Mouse (Mus musculus): ENCODE results near the gene Ifi208. TPM values are rescaled to one million over a fixed set of nuclear protein-coding genes. Genes with fewer than 3 reads are reported as not detected.
"Not testable (repeated sequence)": the region's sequence is repeated elsewhere in the genome, so short reads cannot be mapped to it uniquely, and the experiment has no call there.

Gene Ifi208
- total RNA-seq (2015; ENCODE audit: low replicate concordance) (0.42 TPM in 1 of 2 replicates, not detected in the other), total RNA-seq (2017; ENCODE audit: low replicate concordance) (0.17 and 2.0 TPM in 2 replicates)

DNA sequence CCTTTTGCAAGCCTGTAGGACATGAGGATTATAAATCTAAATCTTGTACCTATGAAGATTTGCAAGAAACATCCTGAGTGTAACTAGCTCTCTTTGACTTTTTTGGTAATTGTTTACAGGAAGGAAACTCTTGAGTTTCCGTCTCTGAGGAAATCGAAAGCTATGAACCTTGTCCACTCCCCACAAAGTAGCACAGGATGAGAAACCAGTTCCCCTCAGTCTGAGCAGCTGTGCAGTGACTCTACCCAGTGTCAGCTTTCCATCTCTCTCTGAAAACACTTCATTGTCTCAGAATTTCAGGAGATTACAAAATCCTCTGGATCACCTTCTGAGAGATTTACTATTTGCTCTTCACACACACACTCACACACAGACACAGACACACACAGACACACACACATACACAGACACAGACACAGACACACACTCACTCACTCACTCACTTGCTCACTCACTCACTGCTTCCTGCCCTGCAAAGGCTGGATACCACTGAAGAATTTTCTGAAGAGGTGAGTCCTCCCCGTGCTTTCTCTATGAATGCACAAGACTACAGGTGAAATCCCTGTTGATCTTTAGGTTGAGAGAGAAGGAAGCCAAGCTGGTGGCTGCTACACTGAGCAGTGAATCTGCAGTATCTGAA, at the start of gene Ifi208:
Gene Ifi208, plus strand, starts transcription at position 218 of the 640 bp plus-strand sequence.
- not testable (repeated sequence) for ATAC-seq (replicated peaks; ENCODE audit: low FRiP score, poor library complexity, severe bottlenecking)

DNA sequence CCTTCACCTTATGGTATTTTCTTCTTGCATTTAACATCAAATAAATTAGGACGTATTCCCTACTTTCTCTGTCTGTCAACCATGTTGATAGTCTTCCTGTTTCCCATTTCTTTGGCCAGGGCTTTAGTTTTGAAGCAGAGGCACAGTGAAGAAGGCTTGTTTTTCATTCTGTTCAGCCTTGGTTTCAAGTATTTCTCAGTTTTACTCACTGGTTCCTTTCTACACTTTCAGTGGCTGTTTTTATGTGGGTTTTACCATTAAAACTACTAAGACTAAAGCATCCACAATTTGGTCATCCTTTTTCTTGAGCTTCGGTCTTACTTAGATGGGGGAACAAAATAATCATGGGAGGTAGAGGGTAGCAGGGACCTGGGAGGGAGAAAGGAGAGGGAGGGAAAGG, 49.4 kb upstream of the Ifi208 start:
- ATAC-seq (replicated peaks; ENCODE audit: low FRiP score, poor library complexity, severe bottlenecking): no peak

DNA sequence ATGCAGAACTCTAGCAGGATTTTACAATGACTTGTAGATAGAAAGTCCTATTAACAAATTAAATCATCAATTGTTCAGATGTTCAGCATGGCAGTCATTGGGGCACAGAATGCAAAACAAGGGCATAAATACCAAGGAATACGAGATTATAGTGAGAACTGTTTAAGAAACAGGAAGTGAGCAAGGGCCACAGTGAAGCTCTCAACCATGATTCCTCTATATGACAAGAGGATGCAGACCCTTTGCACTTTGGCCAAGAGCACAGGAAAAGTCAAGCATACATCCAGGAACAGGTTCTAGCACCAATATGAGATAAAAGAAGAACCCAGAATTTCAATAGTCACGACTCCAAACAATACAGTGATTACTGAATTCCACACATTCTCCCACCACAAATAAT, 46.8 kb upstream of the Ifi208 start:
- ATAC-seq (replicated peaks; ENCODE audit: low FRiP score, poor library complexity, severe bottlenecking): no peak

DNA sequence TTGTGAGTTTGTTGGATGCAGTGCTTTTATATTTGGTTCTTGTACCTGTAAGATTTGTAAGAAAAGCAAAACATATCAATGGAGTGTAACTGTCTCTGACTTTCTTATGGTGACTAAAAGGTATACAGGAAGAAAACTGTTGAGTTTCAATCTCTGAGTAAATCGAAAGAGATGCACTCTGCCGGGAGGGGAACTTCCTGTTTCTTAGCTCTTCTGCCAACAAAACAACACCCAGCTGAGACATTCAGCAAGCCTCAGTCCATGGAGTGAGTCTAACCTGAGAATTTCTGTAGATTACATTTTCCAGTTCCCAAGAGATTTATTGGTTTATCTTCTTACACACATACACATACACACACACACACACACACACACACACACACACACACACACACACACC, 42.9 kb upstream of the Ifi208 start, which contains the start of gene Ifi209:
Gene Ifi209, plus strand, starts transcription at position 296 of the 400 bp plus-strand sequence.
- ATAC-seq (replicated peaks; ENCODE audit: low FRiP score, poor library complexity, severe bottlenecking): not testable (repeated sequence)

DNA sequence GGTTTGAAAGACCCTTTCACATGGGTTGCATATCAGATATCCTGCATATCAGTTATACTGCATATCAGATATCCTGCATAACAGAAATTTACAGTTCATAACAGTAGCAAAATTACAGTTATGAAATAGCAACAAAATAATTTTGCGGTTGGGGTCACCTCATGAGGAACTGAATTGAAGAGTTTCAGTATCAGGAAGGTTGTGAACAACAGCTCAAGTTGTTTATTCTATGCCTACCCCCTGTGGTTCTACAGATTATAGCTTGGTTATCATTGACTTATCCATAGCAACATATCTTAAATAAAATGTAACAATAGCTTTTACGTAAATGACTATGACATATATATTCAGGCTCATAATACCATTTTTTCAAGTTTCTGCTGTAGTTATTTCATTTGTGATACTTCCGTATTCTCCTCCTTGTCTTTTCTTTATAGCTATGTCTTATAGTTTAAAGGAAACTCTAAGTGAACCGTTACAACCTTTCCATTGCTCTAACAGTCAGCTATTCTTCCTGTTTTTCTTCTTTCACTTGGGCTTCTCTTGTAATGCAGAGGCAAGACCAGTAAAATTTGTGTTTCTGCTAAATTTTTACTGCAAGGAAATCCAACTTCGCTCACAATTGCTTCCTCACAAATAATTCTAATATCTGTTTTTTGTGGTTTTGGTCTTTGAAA, 39.4 kb upstream of the Ifi208 start:
- no peak for ATAC-seq (replicated peaks; ENCODE audit: low FRiP score, poor library complexity, severe bottlenecking)

DNA sequence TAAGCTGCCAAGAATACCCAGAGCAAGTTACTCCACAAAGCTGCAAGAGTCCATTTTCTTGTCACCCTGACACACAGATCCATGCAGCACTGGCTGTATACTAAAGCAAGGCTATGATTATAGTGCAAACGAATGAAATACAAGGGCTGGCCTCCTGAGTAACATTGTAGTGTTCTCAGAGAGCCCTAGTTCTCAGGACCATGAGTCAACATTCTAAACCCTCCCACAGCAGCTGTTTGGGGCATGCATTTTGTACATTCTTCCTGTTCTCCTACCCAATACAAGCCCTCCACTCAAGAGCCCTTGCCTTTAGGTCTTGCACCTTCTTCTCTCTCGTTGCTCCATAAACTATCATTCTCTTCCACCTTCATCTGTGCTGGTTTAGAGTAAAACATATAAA, 28.1 kb upstream of the Ifi208 start:
- no peak for ATAC-seq (replicated peaks; ENCODE audit: low FRiP score, poor library complexity, severe bottlenecking)

DNA sequence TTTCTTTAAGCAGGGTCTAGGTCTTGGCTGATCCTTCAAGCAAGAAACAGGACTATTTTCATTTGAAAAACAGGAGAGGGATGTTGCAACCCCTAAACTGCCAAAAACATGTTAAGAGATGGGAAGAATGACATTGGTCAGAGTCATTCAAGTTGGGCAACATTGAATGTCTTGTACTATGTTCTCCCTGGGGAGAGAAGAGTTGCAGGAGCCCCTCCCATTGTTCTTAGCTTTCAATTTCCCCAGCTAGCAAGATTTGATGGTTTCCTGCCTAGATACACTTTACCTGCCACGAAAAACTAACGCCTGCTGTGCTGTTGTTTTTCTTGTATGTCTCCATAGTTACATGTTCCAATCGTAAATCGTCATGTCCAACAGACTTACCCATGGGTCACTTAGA, 15.5 kb upstream of the Ifi208 start:
- ATAC-seq (replicated peaks; ENCODE audit: low FRiP score, poor library complexity, severe bottlenecking): no peak

DNA sequence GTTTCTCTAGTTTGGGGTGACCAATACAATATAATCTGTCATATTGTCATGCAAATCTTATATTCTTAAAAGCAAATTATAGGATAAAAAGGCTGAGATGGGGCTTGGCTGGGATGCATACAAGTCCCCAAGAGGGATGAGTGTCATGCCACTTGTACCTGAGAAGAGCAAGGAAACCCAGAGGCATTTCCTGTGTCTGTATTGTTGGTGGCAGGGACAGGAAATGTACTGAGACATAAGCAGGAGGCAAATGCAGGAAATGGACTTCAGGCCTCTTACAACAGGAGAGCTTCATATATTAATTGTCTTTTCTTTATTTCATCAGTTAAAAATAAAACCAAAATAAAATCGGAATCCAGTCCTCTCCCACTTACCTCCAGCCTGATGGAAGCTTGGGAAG, 5.1 kb downstream of the Ifi208 start:
- not testable (repeated sequence) for ATAC-seq (replicated peaks; ENCODE audit: low FRiP score, poor library complexity, severe bottlenecking)

DNA sequence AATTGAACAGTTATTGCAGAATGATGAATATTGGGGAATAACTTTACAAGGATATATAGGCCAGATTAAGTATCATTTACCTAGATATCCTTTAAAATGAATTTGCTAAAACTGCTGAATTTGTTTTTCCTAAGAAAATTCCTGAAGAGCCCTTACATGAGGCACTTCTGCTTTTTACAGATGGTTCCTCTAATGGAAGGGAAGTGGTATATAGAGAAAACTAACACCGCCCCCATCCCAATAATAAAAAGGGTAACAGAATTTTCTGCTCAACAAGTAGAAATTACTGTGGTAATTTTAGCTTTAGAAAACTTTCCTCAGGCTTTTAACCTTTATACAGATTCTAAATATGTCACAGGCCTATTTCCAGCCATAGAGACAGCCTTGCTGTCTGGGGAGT, 20.8 kb downstream of the Ifi208 start:
- no peak for ATAC-seq (replicated peaks; ENCODE audit: low FRiP score, poor library complexity, severe bottlenecking)

DNA sequence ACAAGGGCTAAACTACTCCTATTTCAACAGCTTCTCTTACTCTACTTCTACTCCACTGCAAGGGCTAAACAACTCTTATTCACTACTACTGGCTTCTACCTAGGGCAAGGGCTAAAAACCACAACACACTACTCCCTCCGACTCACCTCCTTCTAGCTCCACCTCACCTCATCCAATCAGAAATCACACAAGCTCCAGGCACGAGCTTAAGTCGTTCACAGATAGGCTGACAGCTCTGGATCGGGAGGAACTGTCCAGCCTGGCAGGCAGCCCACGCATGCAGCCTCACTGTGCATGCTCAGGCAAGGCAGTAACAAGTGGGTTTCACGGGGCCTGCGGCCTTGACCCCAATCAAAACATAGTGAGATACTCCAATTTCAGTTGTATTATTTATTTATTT, 59.7 kb downstream of the Ifi208 start:
- ATAC-seq (replicated peaks; ENCODE audit: low FRiP score, poor library complexity, severe bottlenecking): no peak

DNA sequence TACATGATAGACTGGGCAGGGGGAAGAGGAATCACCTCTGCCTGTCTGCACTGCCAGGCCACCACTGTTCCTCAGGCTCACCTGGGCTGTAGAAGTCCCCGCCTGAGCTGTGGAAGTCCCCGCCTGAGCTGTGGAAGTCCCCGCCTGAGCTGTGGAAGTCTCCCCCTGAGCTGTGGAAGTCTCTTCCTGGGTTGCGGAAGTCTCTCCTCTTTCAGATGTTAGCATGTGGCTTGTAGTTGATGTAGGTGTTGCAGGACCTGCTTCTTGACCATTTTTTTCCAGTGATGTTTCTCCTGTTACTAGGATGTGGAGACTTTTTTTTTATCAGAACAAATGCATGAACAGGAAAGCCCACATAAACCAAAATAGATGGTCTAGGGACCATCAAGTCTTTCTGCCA, 61.5 kb downstream of the Ifi208 start:
- ATAC-seq (replicated peaks; ENCODE audit: low FRiP score, poor library complexity, severe bottlenecking): not testable (repeated sequence)

DNA sequence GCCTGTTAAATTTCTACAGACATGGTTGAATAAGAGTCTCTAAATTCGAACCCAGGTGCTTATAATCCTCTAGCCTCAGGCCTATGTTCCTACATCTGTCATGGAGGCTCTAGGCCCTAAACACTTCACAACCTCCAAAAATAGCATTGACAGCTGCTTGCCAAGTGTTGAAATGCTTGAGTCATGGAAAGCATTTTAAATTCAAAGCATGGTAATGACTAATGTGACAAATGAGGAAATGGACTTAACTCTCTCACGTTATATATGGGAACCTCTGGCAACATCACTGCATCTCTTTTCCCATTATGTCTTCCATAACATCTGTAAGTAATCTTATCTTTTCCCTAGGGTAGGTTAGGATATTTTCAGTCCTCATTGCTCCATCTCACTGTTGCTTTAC, 63.5 kb downstream of the Ifi208 start:
- ATAC-seq (replicated peaks; ENCODE audit: low FRiP score, poor library complexity, severe bottlenecking): no peak

DNA sequence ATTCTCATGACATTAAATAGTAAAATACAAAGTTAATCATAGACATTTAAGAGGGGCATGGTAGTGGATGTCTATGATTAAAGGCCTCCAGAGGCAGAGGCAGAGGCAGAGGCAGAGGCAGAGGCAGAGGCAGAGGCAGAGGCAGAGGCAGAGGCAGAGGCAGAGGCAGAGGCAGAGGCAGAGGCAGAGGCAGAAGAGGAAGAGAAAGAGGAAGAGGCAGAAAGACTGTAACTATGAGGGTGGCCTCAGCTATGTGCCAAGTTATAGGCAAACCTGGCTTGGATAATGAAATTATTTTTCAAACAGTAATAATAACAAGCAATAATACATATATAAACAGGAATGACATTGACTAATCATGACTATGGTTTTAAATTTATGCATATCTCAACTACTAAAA, 67.1 kb downstream of the Ifi208 start:
- ATAC-seq (replicated peaks; ENCODE audit: low FRiP score, poor library complexity, severe bottlenecking): no peak

DNA sequence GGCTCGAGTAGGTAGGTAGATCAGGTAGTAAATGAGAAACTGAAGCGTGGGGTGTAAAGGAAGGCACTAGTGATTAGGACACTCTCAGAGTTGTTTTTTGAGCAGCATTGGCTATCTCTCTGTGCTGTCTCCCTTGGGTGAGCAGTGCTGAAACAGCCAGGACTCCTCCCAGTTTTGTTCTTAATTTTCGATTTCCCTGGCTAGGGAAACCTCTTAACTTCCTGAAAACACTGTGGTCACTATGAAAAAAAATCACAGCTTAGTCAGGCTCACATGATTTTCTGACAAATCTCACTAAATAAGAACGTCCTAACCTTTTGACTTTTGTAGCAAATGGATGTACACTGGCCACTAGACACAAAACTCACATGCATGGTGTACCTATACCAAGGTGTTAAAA, 68.2 kb downstream of the Ifi208 start, which contains the start of gene Ifi207:
Gene Ifi207, minus strand, starts transcription at position 92 of the 400 bp plus-strand sequence.
- no peak for ATAC-seq (replicated peaks; ENCODE audit: low FRiP score, poor library complexity, severe bottlenecking)

DNA sequence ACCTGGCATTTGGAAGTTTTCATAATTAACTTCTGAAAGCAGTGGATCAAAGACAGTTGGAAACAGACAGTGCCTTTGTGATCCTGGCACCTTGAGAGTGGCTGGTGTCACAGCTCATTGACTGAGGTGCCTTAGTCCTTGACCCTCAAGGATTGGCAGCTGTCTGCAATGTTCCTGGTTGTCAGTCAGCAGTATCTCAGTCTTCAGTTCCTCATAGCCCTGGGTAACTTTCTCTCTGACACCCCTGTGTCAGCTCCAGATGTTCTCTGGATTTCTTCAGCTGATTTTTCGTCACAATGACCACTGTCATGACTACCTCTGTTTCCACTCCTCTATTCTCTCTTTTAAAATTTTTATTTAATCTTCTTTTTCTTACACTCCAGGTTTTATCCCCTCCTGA, 68.8 kb downstream of the Ifi208 start:
- ATAC-seq (replicated peaks; ENCODE audit: low FRiP score, poor library complexity, severe bottlenecking): no peak

Other genes with a start within 250 kb of the Ifi208 start
- 0.84 and 14.2 TPM in 2 replicates for gene Ifi206, start 182.6 kb upstream of the Ifi208 start, total RNA-seq (2015; ENCODE audit: low replicate concordance)
- gene Ifi206, start 182.6 kb upstream of the Ifi208 start, total RNA-seq (2017; ENCODE audit: low replicate concordance): 0.42 and 0.60 TPM in 2 replicates
- gene Ifi214, start 137.7 kb upstream of the Ifi208 start, total RNA-seq (2015; ENCODE audit: low replicate concordance): not detected in 2 replicates
- not detected in 2 replicates for gene Ifi214, start 137.7 kb upstream of the Ifi208 start, total RNA-seq (2017; ENCODE audit: low replicate concordance)
- 4.6 TPM in 1 of 2 replicates, not detected in the other for gene Ifi213, start 74.4 kb upstream of the Ifi208 start, total RNA-seq (2015; ENCODE audit: low replicate concordance)
- gene Ifi213, start 74.4 kb upstream of the Ifi208 start, total RNA-seq (2017; ENCODE audit: low replicate concordance): 1.3 and 2.2 TPM in 2 replicates
- 16.3 and 20.6 TPM in 2 replicates for gene Ifi209, start 42.8 kb upstream of the Ifi208 start, total RNA-seq (2015; ENCODE audit: low replicate concordance)
- 18.5 and 20.4 TPM in 2 replicates for gene Ifi209, start 42.8 kb upstream of the Ifi208 start, total RNA-seq (2017; ENCODE audit: low replicate concordance)
- 3.1 and 21.9 TPM in 2 replicates for gene Ifi207, start 68.1 kb downstream of the Ifi208 start, total RNA-seq (2015; ENCODE audit: low replicate concordance)
- gene Ifi207, start 68.1 kb downstream of the Ifi208 start, total RNA-seq (2017; ENCODE audit: low replicate concordance): 6.2 and 7.7 TPM in 2 replicates
- gene Ifi204, start 93.3 kb downstream of the Ifi208 start, total RNA-seq (2015; ENCODE audit: low replicate concordance): 9.0 and 17.1 TPM in 2 replicates
- 13.9 and 16.2 TPM in 2 replicates for gene Ifi204, start 93.3 kb downstream of the Ifi208 start, total RNA-seq (2017; ENCODE audit: low replicate concordance)
- gene Ifi211, start 239.4 kb downstream of the Ifi208 start, total RNA-seq (2015; ENCODE audit: low replicate concordance): 11.9 and 20.0 TPM in 2 replicates
- 9.3 and 13.3 TPM in 2 replicates for gene Ifi211, start 239.4 kb downstream of the Ifi208 start, total RNA-seq (2017; ENCODE audit: low replicate concordance)